Comparison of ENCODE assay signal across 8 mouse cellular contexts in the genomic region with DNA sequence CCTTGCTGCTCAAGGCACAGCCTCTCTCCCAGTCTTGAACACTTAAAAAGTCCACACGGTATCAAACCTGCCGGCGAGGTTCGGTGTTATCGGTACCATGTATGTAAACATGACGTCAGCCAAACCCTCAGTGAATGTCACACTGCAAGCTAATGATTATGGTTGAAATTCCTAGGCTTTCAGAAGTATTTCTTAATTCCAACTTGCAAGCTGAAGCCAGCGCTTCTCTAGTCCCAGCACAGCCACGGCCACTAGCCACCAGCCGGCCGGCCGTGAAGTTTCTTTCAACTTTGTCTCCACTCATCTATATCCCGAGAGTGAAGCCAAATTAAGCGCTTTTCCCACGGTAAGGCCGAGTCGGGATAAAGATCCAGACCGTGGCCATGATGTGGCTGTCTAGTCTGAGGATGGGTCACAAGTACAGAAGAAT. TPM values are rescaled to one million over a fixed set of nuclear protein-coding genes. Genes with fewer than 3 reads are reported as not detected.
DNase-seq lines count a peak whose midpoint lies in the region; ATAC-seq and TF ChIP-seq lines count a peak whose summit lies in the region.

No protein-coding gene starts in this region.

- peak; percentile 43 for DNase-seq in heart, adult 8-10 months (ENCODE audit: low spot score)
- no peak for DNase-seq in heart, postnatal 14 days
- peak; percentile 84 for DNase-seq in T-cell, adult 2 months (ENCODE audit: low spot score)
- peak; percentile 64 to 74 (median 65) for DNase-seq in liver, embryonic 14.5 days (ENCODE audit: low read depth in 3 of 3, low spot score in 3 of 3)
- no peak for DNase-seq in urinary bladder, postnatal 25 days (ENCODE audit: low spot score)

- peak overlapping the region; percentile 93 for H3K4me2 ChIP-seq in hindbrain, embryonic 15.5 days
- peak overlapping the region; percentile 72 for H3K4me2 ChIP-seq in liver, embryonic 14.5 days (ENCODE audit: low read depth)
- peak overlapping the region; percentile 77 for H3K4me2 ChIP-seq in neural tube, embryonic 13.5 days

- H3K9me3 ChIP-seq in hindbrain, embryonic 15.5 days: no peaks in the 10 kb centered on the region
- no peaks in the 10 kb centered on the region for H3K9me3 ChIP-seq in liver, embryonic 14.5 days (ENCODE audit: control insufficient read depth, low read length)
- no peaks in the 10 kb centered on the region for H3K9me3 ChIP-seq in neural tube, embryonic 13.5 days

- H3K4me1 ChIP-seq in hindbrain, embryonic 15.5 days (replicated peaks): peaks cover 5% of the 10 kb centered on the region
- peaks cover 2 to 3% of the 10 kb centered on the region in 2 experiments; a peak in 2 of 4 replicates for H3K4me1 ChIP-seq in liver, embryonic 14.5 days (replicated peaks; ENCODE audit: control insufficient read depth in 2 of 2, insufficient read depth in 2 of 2, low read length in 1 of 2)
- peaks cover 8% of the 10 kb centered on the region; the same call in 1 of the 2 replicates for H3K4me1 ChIP-seq in neural tube, embryonic 13.5 days (replicated peaks)

- no peak overlapping the region for H3K27ac ChIP-seq in hindbrain, embryonic 15.5 days (replicated peaks)
- H3K27ac ChIP-seq in liver, embryonic 14.5 days: peak overlapping the region; percentile 92
- no peak overlapping the region for H3K27ac ChIP-seq in neural tube, embryonic 13.5 days (replicated peaks)

- TF ChIP-seq EP300 in liver, embryonic 14.5 days (IDR thresholded peaks at IDR 0.05; ENCODE audit: low read depth): no peak

- TF ChIP-seq CTCF in liver, embryonic 14.5 days (IDR thresholded peaks at IDR 0.05; ENCODE audit: low read depth): no peak

- no peaks in the 10 kb centered on the region for H3K27me3 ChIP-seq in hindbrain, embryonic 15.5 days
- H3K27me3 ChIP-seq in liver, embryonic 14.5 days (ENCODE audit: control insufficient read depth, insufficient read depth, low read length): no peaks in the 10 kb centered on the region
- no peaks in the 10 kb centered on the region for H3K27me3 ChIP-seq in neural tube, embryonic 13.5 days

- H3K36me3 ChIP-seq in hindbrain, embryonic 15.5 days: no peaks in the 10 kb centered on the region
- H3K36me3 ChIP-seq in liver, embryonic 14.5 days (replicated peaks; ENCODE audit: control insufficient read depth, insufficient read depth, low read depth): no peaks in the 10 kb centered on the region
- no peaks in the 10 kb centered on the region for H3K36me3 ChIP-seq in neural tube, embryonic 13.5 days

- ATAC-seq in erythroblast, adult 5-6 weeks (replicated peaks; ENCODE audit: low FRiP score, poor library complexity, severe bottlenecking): peak; percentile 86
- peak; percentile 25; the same call in 1 of the 2 replicates for ATAC-seq in hindbrain, embryonic 15.5 days (ENCODE audit: low FRiP score, low read depth)
- peak; percentile 59 for ATAC-seq in liver, embryonic 14.5 days (ENCODE audit: insufficient read depth)
- peak; percentile 60 for ATAC-seq in neural tube, embryonic 13.5 days (ENCODE audit: low read depth)

- peak overlapping the region; percentile 54 for H3K9ac ChIP-seq in hindbrain, embryonic 15.5 days
- peak overlapping the region; percentile 99 for H3K9ac ChIP-seq in liver, embryonic 14.5 days (replicated peaks)
- H3K9ac ChIP-seq in neural tube, embryonic 13.5 days: peak overlapping the region; percentile 78

- intact Hi-C loops in heart, postnatal 14 days (cut with DNase I): no loop called here

- peak overlapping the region; percentile 82 for H3K4me3 ChIP-seq in hindbrain, embryonic 15.5 days
- peak overlapping the region; percentile 94 to 99 for H3K4me3 ChIP-seq in liver, embryonic 14.5 days (ENCODE audit: insufficient read depth in 1 of 2, low read depth in 2 of 2, low read length in 2 of 2)
- peak overlapping the region; percentile 83 for H3K4me3 ChIP-seq in neural tube, embryonic 13.5 days

- WGBS in hindbrain, embryonic 15.5 days: 1% methylated on average over 17 of the region's 17 CpGs
- under 1% methylated on average over 17 of the region's 17 CpGs for WGBS in liver, embryonic 14.5 days (ENCODE audit: insufficient replicate concordance)
- 1% methylated on average over 17 of the region's 17 CpGs for WGBS in neural tube, embryonic 13.5 days

RNA-seq across cellular contexts. Expression of gene Stk17b, which starts 0.7 kb away (rescaled TPM):
- 10 to 100 TPM in 1 of 4 experiments, 1 to 10 TPM in 3; 8.2 to 11.2 (median 9.7) TPM for total RNA-seq in heart, adult 8-10 months (2022)
- total RNA-seq in heart, postnatal 14 days (2021): 10 to 100 TPM; 13.8 to 16.9 TPM
- total RNA-seq in erythroblast, adult 5-6 weeks (2015; ENCODE audit: low replicate concordance): 85.1 and 135 TPM in 2 replicates
- total RNA-seq in erythroblast, adult 5-6 weeks (2017; ENCODE audit: low replicate concordance): 141 and 179 TPM in 2 replicates
- polyA plus RNA-seq in hindbrain, embryonic 15.5 days (2015; fragmentation: Nextera tagmentation; extraction: Ambion mirVana): 4.8 TPM in 2 replicates
- 3.9 and 6.8 TPM in 2 replicates for polyA plus RNA-seq in liver, embryonic 14.5 days (2012; rRNA removed)
- polyA plus RNA-seq in liver, embryonic 14.5 days (2014; fragmentation: Nextera tagmentation; extraction: Ambion mirVana): 19.8 and 21.8 TPM in 2 replicates
- polyA plus RNA-seq in neural tube, embryonic 13.5 days (2015; fragmentation: Nextera tagmentation; extraction: Ambion mirVana): 7.4 and 8.0 TPM in 2 replicates

Comparison
In these comparisons a context has a peak if more than half of its experiments do, and no peak if none do; other contexts are left out.
1. DNase-seq: peak in heart, adult 8-10 months (single experiment), T-cell, adult 2 months (single experiment) and liver, embryonic 14.5 days (3 of 3); none in heart, postnatal 14 days (0 of 2) and urinary bladder, postnatal 25 days (single experiment).
2. ATAC-seq: peak in every context shown above with its lines; median percentile 86 in erythroblast, adult 5-6 weeks; 60 in neural tube, embryonic 13.5 days; 59 in liver, embryonic 14.5 days; 25 in hindbrain, embryonic 15.5 days.
3. RNA of gene Stk17b, which starts 0.7 kb away (total RNA-seq): 85.1 to 179 TPM in erythroblast, adult 5-6 weeks; 13.8 to 16.9 TPM in heart, postnatal 14 days and 8.2 to 11.2 TPM in heart, adult 8-10 months; every median in the first group is over 4 times any median in the second.
4. Peak in every context shown above with its lines, with median percentiles within 50 percentile points of each other: H3K4me2 ChIP-seq, H3K4me3 ChIP-seq and H3K9ac ChIP-seq.